Mouse (Mus musculus): Measurements from ENCODE around the gene Ankrd13c.

DNA sequence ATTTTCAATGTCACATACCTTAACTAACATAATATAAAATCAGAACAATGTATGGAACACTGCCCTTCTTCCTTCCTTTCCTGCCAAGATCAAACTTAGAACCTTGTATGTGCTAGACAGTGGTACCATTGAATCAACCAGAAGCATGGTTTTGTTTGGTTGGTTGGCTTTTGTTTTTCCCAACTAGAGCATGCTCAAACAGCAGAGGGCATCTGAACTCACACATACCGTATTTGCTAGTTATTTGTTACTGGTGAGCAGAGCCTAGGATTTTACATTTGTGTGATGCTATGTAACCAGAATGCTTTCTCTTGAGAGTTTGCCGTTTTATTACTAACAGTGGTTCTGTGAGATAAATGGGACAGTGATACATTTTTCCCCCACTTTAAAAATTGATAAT is 102.5 kb downstream of the Ankrd13c start:
- no peak for TF ChIP-seq HCFC1 (IDR thresholded peaks at IDR 0.05; ENCODE audit: borderline replicate concordance, insufficient read depth, low read length)
- no peak for TF ChIP-seq MAFK (IDR thresholded peaks at IDR 0.05; ENCODE audit: insufficient read depth, low read depth, low read length)
- no peak for TF ChIP-seq ZC3H11A (IDR thresholded peaks at IDR 0.05; ENCODE audit: borderline replicate concordance, low read depth, low read length)

All from ES-E14 (cell line).